Mouse (Mus musculus) spleen, adult 2 months (tissue): ENCODE measurements around the gene Grm1.

ENCODE experiments used
- CTCF ChIP-seq: fragments of 200-500 bp; IDR thresholded peaks from 2 replicates; pipeline ENCODE4 v1.5.1; 2011; ENCODE audit warnings: mild to moderate bottlenecking, inconsistent platforms; ENCODE audit not compliant: insufficient read depth, insufficient read length, insufficient replicate concordance; ENCODE audit errors: extremely low read depth
- POLR2A ChIP-seq: fragments of 200-500 bp; IDR thresholded peaks from 2 replicates; pipeline ENCODE4 v1.6.1; 2011; ENCODE audit warnings: low read depth, low read length, inconsistent platforms

- TF ChIP-seq POLR2A (no peak), CTCF (no peak)
Observed at GRCm38 (mm10) chr10:10708031-10708430, 374.1 kb downstream of the Grm1 start.
